Mouse (Mus musculus): ENCODE measurements at regions not wholly inside any gene's neighbourhood (a gene's known extent, or its start where the extent isn't known, plus 50 kb on each side); places are given as distances from the start of the nearest gene placed in this dataset.

- no peak overlapping the region for H3K27ac ChIP-seq (ENCODE audit: insufficient read depth, low read depth)
- H3K9ac ChIP-seq (ENCODE audit: insufficient read depth, low read depth) = no peak overlapping the region
- in situ Hi-C loops (cut with MboI; ENCODE audit: low pct_ligation_motif_present, low pct_unique_long_range_greater_than_20kb, low sequenced_read_pairs) (no loop called here), dilution Hi-C loops (cut with MboI; ENCODE audit: extremely low pct_ligation_motif_present, extremely low pct_unique_long_range_greater_than_20kb, low sequenced_read_pairs) (no loop called here)
- no peaks in the 10 kb centered on the region for H3K36me3 ChIP-seq (replicated peaks in 1 of 2; ENCODE audit: control insufficient read depth in 1 of 2, insufficient read depth in 1 of 2, low read length in 1 of 2)
- peaks cover 5% of the 10 kb centered on the region for H3K9me3 ChIP-seq (replicated peaks; ENCODE audit: low read length)
- H3K4me1 ChIP-seq (ENCODE audit: control insufficient read depth in 1 of 2, insufficient read depth in 2 of 2) = peaks cover 6 to 9% of the 10 kb centered on the region in 2 experiments; a peak in 2 of 4 replicates
- H3K4me2 ChIP-seq (ENCODE audit: insufficient read depth, low read depth, poor library complexity, severe bottlenecking) = no peak overlapping the region
- H3K27me3 ChIP-seq (replicated peaks) = no peaks in the 10 kb centered on the region
- TF ChIP-seq SIN3A (IDR thresholded peaks at IDR 0.05; ENCODE audit: low read length) = no peak
- no peak for TF ChIP-seq MAZ (IDR thresholded peaks at IDR 0.05; ENCODE audit: low read depth, low read length)
- no peak for TF ChIP-seq RCOR1 (conservative IDR thresholded peaks at IDR 0.05; ENCODE audit: low read depth, low read length)
- no peak for TF ChIP-seq NRF1 (IDR thresholded peaks at IDR 0.05; ENCODE audit: low read depth, low read length)
- no peak for TF ChIP-seq CTCF (conservative IDR thresholded peaks at IDR 0.05 in 1 of 2, IDR thresholded peaks at IDR 0.05 in 1 of 2; ENCODE audit: low read depth in 2 of 2, low read length in 2 of 2)
- TF ChIP-seq MYC (IDR thresholded peaks at IDR 0.05; ENCODE audit: low read depth, low read length) = no peak
- DNase-seq (ENCODE audit: extremely low read depth) = no peak
- H3K79me2 ChIP-seq (replicated peaks; ENCODE audit: control insufficient read depth, extremely low read depth, insufficient read depth, poor library complexity, severe bottlenecking) = no peaks in the 10 kb centered on the region
- no peak overlapping the region for H3K4me3 ChIP-seq (replicated peaks in 1 of 3; ENCODE audit: low read depth in 2 of 3, low read length in 2 of 3, poor library complexity in 1 of 3)
Measured at GRCm38 (mm10) chr8:26816977-26817376, 160.1 kb upstream of the Zfp703 start.

DNA sequence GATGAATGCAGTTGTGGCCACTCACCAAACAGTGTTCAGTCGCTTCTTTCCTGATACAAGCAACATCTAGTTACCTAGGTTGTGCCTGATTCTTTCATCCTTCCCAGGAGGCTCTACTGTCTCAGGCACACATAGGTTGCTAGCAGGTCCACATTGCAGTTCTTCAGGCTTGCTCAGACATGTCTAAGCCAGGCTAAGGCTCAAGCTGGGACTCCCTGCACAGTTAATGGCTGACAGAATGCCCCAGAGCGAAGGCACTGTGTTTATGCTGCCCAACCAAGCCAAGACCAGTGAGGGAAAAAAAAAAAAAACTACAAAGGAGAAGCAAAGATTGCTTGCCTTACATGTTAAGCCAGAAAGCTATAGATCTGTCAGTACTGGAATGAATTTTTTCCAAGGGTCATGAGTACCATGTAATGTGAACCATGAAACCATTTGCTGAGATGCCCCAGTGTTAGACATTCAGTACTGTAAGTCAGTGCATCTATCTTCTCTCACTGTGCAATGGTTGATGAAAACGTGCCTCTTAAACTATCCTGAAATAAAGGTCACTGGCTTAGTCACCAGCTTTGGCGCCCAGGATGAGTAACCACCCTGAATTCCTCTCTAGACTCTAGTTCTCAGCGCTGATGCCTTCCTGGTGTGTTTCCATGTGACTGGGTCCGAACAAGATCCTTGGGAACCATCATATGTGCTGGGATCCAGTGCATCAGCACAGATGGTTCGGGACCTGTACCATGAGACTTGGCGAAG lies 152.8 kb upstream of the Zfp703 start:
- dilution Hi-C loops (cut with MboI; ENCODE audit: extremely low pct_ligation_motif_present, extremely low pct_unique_long_range_greater_than_20kb, low sequenced_read_pairs) = no loop called here
- H3K36me3 ChIP-seq (replicated peaks in 1 of 2; ENCODE audit: control insufficient read depth in 1 of 2, insufficient read depth in 1 of 2, low read length in 1 of 2) = no peaks in the 10 kb centered on the region
- no peak overlapping the region for H3K27ac ChIP-seq (ENCODE audit: insufficient read depth, low read depth)
- H3K9me3 ChIP-seq (replicated peaks; ENCODE audit: low read length) = peaks cover 5% of the 10 kb centered on the region
- no peak for TF ChIP-seq JUN (IDR thresholded peaks at IDR 0.05; ENCODE audit: insufficient read depth, low read depth, low read length)
- no peak for TF ChIP-seq POLR2A (IDR thresholded peaks at IDR 0.05; ENCODE audit: low read depth, low read length)
- TF ChIP-seq E2F4 (IDR thresholded peaks at IDR 0.05; ENCODE audit: insufficient replicate concordance, low read depth, low read length) = no peak
- TF ChIP-seq SIN3A (IDR thresholded peaks at IDR 0.05; ENCODE audit: low read length) = no peak
- TF ChIP-seq TBP (conservative IDR thresholded peaks at IDR 0.05; ENCODE audit: low read depth, low read length) = no peak
- TF ChIP-seq MAX (IDR thresholded peaks at IDR 0.05; ENCODE audit: low read length) = no peak
- no peak for TF ChIP-seq ZKSCAN1 (IDR thresholded peaks at IDR 0.05; ENCODE audit: borderline replicate concordance, low read depth, low read length)
- TF ChIP-seq ELF1 (IDR thresholded peaks at IDR 0.05; ENCODE audit: low read depth, low read length) = no peak
- no peak for TF ChIP-seq USF2 (conservative IDR thresholded peaks at IDR 0.05; ENCODE audit: low read depth, low read length)
- no peak for TF ChIP-seq BHLHE40 (IDR thresholded peaks at IDR 0.05; ENCODE audit: low read depth, low read length)
- no peak for TF ChIP-seq UBTF (IDR thresholded peaks at IDR 0.05; ENCODE audit: low read depth, low read length)
- no peak for DNase-seq (ENCODE audit: extremely low read depth)
- H3K4me1 ChIP-seq (ENCODE audit: control insufficient read depth in 1 of 2, insufficient read depth in 2 of 2) = peaks cover 3 to 5% of the 10 kb centered on the region in 2 experiments; a peak in 1 of 4 replicates
- no peaks in the 10 kb centered on the region for H3K79me2 ChIP-seq (replicated peaks; ENCODE audit: control insufficient read depth, extremely low read depth, insufficient read depth, poor library complexity, severe bottlenecking)
- no peak overlapping the region for H3K4me2 ChIP-seq (ENCODE audit: insufficient read depth, low read depth, poor library complexity, severe bottlenecking)
- in situ Hi-C loops (cut with MboI; ENCODE audit: low pct_ligation_motif_present, low pct_unique_long_range_greater_than_20kb, low sequenced_read_pairs) = no loop called here
- no peak overlapping the region for H3K4me3 ChIP-seq (replicated peaks in 1 of 3; ENCODE audit: low read depth in 2 of 3, low read length in 2 of 3, poor library complexity in 1 of 3)
- no peaks in the 10 kb centered on the region for H3K27me3 ChIP-seq (replicated peaks)
- H3K9ac ChIP-seq (ENCODE audit: insufficient read depth, low read depth) = no peak overlapping the region
